Mouse (Mus musculus) megakaryocyte, adult 5-6 weeks (primary cell): ENCODE measurements around the gene Barx1. TPM values are rescaled to one million over a fixed set of nuclear protein-coding genes. Genes with fewer than 3 reads are reported as not detected.

Source experiments
- ATAC-seq: 2 replicates; pipeline ENCODE4 v1.8.0; 2016; ENCODE audit warnings: mild to moderate bottlenecking, inconsistent platforms; ENCODE audit not compliant: poor library complexity, severe bottlenecking
- total RNA-seq, 2 experiments: library from RNA; stranded (forward) in 1 of 2; stranded (reverse) in 1 of 2; fragments of 153-499, 151-499 nt in 1 of 2; fragments of 221-1000, 200-1000 nt in 1 of 2; gene quantifications; 2 replicates each; pipeline versions ENCODE4 v1.2.3 to v1.2.4; 2015 to 2017

Barx1 gene
- total RNA-seq, 2 experiments from 2014 or later = not detected

DNA sequence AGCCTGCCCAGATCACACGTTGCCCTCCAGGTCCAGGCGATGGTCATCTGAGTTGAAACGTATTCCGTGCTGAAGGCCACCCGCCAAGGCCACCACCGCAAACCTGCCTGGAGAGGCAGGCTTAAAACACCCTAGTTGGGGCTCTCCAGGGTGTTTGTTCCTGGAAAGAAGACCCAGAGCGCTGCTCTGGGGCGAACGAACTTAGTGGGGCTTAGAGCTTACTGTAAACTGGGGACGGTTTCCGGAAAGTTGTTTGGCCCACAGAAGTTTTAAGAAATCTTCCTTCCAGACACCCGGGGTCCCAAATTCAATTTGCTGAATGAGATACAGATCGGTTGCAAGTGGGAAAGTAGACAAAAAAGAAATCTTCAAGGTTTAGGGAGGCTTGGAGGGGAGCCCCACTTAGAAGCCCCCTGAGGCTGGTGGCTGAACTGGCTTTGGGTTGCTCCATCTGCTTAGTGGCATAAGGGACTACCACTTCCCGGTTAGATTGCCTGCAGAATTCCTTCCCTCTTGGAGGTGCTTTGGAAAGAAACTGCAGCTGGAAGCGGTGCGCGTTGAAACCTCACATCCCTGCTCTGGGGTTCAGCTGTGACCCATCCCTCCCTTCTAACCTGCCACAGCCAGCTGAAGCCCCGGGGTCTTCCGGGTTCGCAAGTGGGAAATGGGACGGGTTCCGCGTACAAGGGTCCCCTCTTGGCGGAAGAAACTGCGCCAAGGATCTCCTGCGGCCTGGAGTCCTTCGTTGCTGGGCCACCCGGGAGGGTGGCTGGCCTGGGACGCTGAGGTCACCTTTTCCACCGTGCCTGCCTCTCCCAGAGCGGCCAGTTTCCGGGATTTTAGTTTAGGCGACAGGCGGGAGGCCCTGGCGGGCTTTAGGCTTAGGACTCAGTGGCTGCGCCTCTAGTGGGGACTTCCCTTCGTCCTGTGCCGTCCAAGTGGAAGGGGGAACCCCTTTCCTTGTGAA lies 3.3 kb upstream of the Barx1 start:
- no peak for ATAC-seq

- no peak for ATAC-seq
Measured at GRCm38 (mm10) chr13:48660221-48660734, 2.5 kb upstream of the Barx1 start.

DNA sequence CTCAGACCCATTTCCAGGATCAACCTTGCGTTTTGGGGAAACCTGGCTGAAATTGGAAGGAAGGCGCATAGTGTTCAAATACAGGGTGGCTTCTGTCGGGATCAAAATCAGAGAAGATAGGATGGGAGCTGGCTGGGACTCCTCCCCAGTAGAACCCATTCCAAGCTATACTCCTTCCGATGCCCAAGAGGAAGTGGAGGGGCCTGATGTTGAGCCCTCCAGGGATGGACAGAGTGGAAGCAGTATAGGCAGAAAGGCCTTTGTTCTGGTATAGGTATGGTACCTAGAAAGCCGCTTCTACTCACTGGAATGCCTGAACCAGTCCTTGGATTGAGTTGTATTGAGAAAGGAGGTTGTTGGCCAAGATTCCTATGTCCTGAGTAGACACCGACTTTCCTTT lies 2.1 kb upstream of the Barx1 start:
- no peak for ATAC-seq

DNA sequence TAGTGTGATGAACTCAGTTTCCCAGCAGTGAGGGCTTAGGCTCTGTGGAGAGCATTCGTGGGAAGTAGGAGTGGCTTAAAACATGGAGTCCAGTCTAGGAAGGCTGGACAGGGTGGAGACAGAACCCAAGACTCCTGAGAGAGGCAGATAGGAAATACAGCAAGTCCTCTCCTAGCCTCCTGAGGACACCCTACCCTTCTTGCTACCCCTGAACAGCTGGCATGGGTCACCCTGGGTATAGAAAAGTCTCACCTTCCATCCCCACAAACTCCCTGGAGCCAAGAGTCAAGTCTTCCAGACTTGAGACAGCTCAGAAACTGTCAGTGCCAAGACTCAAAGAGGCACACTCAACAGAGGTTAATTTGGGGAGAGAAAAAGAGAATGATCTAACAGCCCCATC lies 1.2 kb upstream of the Barx1 start:
- no peak for ATAC-seq

DNA sequence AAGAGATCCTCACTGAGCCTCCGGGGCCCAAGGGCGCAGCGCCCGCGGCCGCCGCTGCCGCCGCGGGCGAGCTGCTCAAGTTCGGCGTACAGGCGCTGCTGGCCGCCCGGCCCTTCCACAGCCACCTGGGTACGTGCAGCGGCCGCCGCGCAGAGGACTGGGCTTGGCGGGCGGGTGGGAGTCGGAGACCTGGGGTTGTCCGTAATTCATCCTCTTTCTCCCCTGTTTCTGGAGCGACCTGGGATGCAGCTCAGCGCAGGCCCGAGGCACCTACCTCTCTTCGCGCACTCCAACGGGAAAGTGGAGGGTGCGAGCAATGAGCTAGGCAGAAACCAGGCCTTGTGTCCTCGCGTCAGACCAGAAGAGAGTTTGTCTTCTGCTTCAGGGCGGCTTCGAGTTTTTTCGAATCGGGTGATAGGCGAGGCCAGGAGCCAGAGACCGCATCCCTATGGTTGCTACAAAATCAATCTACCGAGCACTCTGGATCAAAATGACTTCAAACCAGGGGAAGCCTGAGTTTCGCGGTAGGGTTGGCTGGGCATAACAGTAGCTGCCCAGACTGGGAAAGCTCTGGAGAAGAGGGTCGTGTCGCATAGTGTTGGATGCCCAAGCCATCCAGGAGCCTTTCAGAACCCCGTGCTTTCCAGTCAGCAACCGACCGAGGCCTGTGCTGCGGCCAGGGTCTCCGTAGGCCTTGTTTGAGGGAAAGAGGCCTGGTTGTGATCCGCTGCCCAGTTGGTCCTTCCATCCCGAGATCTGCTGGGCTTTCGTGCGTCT lies 601 bp downstream of the Barx1 start:
- no peak for ATAC-seq

- ATAC-seq = no peak
Measured at GRCm38 (mm10) chr13:48663988-48664339, 1.2 kb downstream of the Barx1 start.

DNA sequence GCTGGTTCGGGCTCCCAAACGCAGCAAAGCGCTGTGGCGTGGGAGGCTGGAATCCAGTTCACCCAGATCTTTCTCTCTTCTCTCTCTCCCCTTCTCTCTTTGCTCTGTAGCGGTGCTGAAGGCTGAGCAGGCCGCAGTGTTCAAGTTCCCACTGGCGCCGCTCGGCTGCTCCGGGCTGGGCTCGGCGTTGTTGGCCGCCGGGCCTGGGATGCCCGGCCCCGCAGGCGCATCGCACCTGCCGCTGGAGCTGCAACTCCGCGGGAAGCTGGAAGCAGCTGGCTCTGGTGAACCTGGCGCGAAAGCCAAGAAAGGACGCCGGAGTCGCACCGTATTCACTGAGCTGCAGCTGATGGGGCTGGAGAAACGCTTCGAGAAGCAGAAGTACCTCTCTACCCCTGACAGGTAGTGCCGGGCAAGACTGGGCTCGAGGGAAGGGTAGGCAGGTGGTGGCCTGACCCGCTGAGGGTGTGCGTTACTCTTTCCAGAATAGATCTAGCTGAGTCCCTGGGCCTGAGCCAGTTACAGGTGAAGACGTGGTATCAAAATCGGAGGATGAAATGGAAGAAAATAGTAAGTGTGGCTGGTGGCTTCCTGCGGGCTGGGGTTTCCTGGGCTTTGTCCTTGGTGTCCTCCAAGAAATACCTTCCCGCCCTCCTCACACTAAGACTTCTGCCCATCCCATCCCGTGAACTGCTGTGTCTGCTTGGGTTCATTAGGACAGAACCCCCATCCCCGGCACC lies 2.3 kb downstream of the Barx1 start:
- no peak for ATAC-seq

DNA sequence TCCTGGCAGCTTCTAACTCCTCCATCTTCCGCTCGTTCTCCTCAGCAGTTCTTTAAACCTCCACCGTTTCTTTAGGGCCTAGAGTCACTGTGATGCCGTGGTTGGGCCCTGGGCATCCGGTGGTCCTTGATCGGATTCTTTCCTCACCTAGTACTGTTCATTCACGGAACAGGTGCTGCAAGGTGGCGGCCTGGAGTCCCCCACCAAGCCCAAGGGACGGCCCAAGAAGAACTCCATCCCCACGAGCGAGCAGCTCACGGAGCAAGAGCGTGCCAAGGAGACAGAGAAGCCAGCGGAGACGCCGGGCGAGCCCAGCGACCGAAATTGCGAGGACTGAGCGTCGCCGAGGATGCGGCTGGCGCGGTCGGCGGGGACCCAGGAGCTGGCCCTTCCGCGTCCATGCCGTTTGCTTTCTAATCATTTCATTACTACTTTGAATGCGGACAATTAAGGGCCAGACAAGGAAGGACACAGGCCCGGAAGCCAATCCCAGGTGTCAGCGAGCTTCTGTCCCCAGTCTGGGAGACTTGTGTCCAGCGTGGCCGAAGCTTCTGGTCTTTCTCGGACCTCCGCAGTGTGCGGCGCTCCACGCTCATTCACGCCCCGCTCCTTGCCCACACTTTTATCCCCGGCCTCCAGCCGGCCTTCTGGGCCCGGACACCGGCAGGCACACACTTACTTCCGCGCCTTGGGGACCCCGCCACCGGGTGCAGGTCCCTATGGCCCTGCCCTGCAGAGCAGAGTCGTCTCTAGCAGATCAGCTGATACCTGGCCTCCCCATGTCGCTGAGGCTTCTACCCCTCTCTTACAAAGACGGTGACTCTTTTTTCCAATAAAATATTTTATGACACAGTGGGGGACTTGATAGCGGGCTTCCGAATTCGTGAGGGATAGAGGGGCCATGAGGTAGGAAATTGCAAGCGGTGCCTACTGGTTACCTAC lies 3.1 kb downstream of the Barx1 start:
- ATAC-seq = no peak

- ATAC-seq = no peak
Measured at GRCm38 (mm10) chr13:48667461-48667860, 4.7 kb downstream of the Barx1 start.

DNA sequence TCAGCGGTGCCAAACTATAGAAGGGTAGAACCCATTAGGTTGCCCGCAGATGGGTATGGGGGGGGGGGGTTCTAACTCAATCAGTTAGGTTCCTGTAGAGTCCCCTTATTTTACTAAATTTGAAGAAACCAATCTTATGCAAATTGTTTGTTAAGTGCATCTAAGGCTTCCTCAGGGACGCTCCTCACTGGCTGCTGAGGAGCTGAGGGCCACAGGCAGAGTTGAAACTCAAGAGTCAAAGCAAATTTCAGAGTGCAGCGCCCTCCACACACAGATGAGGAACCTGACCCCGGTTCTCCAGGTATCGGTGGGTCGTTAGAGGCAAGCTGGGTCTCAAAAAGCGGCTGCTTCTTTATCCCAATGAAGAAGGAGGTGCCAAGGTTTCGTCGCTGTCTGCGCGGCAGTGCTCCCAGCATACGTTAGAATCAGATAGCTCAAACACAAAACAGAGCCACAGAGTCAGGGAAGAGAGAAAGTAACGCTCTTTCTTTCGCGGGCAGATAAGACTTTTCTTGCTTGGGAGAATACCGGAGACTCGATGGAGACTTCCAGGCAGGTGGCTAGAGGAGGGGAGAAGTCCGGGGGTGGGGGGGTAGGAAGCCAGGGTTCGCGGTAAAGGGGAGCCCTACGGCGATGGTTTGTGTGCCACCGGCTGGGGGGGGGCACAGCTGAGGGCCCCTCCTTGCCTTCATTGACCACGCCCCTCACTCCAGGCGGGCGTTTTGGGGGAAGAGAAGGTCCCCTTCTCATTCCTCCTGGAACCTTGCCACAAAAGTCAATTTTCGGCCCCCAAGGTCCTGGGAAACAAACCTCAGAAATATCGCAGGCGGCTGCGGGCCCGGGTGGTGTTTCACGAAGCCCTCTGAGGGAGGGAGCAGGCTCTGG lies 5.5 kb downstream of the Barx1 start:
- ATAC-seq = no peak

GRCm38 (mm10) chr13:48668976-48669534 lies 6.3 kb downstream of the Barx1 start:
- no peak for ATAC-seq

- no peak for ATAC-seq
Measured at GRCm38 (mm10) chr13:48672312-48672840, 9.6 kb downstream of the Barx1 start.

- no peak for ATAC-seq
Measured at GRCm38 (mm10) chr13:48674609-48675008, 11.8 kb downstream of the Barx1 start.

DNA sequence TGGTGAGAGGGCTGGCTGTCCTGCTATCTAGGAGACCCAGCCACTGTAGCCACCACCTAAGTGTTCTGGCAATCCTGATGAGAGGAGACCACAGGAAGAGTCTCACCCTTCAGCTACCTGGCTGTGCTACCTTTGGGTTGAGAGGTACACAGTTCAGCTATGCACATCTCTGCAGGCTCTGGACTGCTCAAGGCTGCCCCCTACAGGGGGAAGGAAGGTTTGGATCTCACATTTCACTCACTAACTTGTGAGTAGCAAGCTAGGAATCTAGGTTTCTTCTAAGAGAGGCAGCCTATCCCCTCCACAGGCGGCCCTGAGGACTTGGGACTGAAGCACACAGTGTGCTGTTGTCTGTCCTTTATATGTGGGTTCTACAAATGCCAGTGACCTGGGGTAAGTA lies 16.6 kb downstream of the Barx1 start:
- no peak for ATAC-seq

GRCm38 (mm10) chr13:48686666-48687065 lies 23.9 kb downstream of the Barx1 start:
- no peak for ATAC-seq

GRCm38 (mm10) chr13:48691991-48692390 lies 29.2 kb downstream of the Barx1 start:
- no peak for ATAC-seq

DNA sequence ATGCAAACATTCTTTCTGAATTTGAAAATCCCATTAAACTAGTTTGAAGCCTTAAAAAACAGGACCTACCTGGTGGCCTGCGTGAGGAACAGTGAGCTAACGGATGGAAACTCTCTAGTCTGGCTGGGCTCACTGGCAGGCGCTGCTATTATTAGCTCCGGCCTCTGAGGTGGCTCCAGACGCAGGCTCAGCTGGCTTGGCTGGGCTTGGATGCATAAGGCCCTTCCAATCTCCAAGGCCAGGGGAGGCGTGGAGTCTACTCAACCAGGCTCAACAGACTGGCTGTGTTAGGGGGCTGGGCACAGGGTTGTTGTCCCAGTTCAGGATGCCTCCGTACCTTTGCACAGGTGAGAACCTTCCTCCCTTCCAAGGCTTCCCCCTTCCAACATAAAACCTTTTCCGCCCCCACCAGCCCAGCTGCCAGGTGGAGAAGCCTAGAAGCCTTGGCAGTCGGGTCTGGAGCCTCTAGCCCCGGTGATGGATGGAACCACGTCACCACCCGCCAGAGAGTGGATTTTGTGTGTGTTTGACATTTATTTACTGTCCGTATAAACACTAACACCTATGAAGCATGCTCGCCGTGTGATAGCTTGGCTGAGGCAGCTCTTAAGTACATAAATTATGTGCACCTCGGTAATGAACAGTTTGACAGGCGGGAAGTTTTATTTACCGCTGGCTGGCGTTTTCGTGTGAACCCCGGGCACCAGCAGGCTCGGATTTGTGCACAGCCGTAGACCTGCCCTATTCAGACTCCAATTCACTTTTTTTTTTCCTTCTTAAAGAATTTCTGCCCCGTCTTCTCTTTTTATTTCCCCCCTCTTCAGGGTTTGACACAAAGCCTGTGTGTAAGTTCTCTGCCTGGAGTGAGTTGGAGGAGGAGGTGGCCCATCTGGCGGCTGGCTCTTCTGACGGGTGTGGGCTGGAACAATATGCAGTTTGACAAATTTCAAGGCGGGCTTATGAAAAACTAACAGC lies 31.6 kb downstream of the Barx1 start:
- no peak for ATAC-seq
